Mouse (Mus musculus) heart, postnatal 0 days (tissue): ENCODE measurements around the gene Dip2a. TPM values are rescaled to one million over a fixed set of nuclear protein-coding genes. Genes with fewer than 3 reads are reported as not detected.

ENCODE experiments used
- ATAC-seq: fragments of 200-750 bp; cut with Nextera tagmentation; 2 replicates; pipeline ENCODE4 v1.8.0; 2017; ENCODE audit warnings: low read depth, moderate number of reproducible peaks, moderate library complexity; ENCODE audit not compliant: insufficient read depth
- DNase-seq: peaks from one replicate; pipeline ENCODE4 v3.0.0-alpha.2; 2016; ENCODE audit warnings: low spot score
- H3K27ac ChIP-seq: fragments of 300-500 bp; sonication (generic); 2 replicates; pipeline ENCODE4 v1.5.1; 2014; ENCODE audit warnings: low read depth, mild to moderate bottlenecking
- H3K27me3 ChIP-seq: fragments of 300-500 bp; sonication (generic); 2 replicates; pipeline ENCODE4 v1.6.1; 2014; ENCODE audit warnings: low read length, mixed read lengths; ENCODE audit not compliant: control insufficient read depth, insufficient read depth
- H3K36me3 ChIP-seq: fragments of 300-500 bp; sonication (generic); replicated peaks from 2 replicates; pipeline ENCODE4 v1.6.1; 2014; ENCODE audit warnings: low read length, mixed read lengths; ENCODE audit not compliant: control insufficient read depth, insufficient read depth
- H3K4me1 ChIP-seq: fragments of 300-500 bp; sonication (generic); 2 replicates; pipeline ENCODE4 v1.6.1; 2014; ENCODE audit warnings: antibody characterized with exemption; ENCODE audit not compliant: control insufficient read depth, insufficient read depth
- H3K4me2 ChIP-seq: fragments of 300-500 bp; sonication (generic); 2 replicates; pipeline ENCODE4 v1.6.1; 2014; ENCODE audit warnings: low read depth, mild to moderate bottlenecking, low read length, moderate library complexity
- H3K4me3 ChIP-seq: fragments of 300-500 bp; sonication (generic); 2 replicates; pipeline ENCODE4 v1.5.1; 2014; ENCODE audit warnings: low read depth, low read length
- H3K9ac ChIP-seq: fragments of 300-500 bp; sonication (generic); replicated peaks from 2 replicates; pipeline ENCODE4 v1.6.1; 2014; ENCODE audit warnings: low read depth, low read length, mixed read lengths
- H3K9me3 ChIP-seq: fragments of 300-500 bp; sonication (generic); replicated peaks from 2 replicates; pipeline ENCODE4 v1.6.1; 2016; ENCODE audit warnings: low read length; ENCODE audit not compliant: control insufficient read depth
- CTCF ChIP-seq: IDR thresholded peaks from 2 replicates; pipeline ENCODE4 v1.5.1; 2016; ENCODE audit warnings: antibody characterized with exemption, control low read depth, low read depth
- EP300 ChIP-seq: IDR thresholded peaks from 2 replicates; pipeline ENCODE4 v1.6.1; 2016; ENCODE audit warnings: antibody characterized with exemption, low read depth
- WGBS: fragments of 180-500 bp; shearing (Covaris S2); extraction: QIAGEN DNeasy Blood & Tissue Kit; methylation state at CpG from one replicate; pipeline ENCODE4 v1.1.7; 2014; 5-methylcytosine and 5-hydroxymethylcytosine counted together
- polyA plus RNA-seq: library from polyadenylated mRNA; unstranded; fragments of >200 nt; fragmentation: Nextera tagmentation; extraction: Ambion mirVana; gene quantifications from 2 replicates; pipeline ENCODE4 v1.2.1, GENCODE M21; 2015
- total RNA-seq: library from RNA; depleted of rRNA; stranded (reverse); fragments of >200 nt; gene quantifications from 2 replicates; pipeline ENCODE4 v1.2.3, GENCODE M21; 2014; ENCODE audit warnings: low replicate concordance

Gene Dip2a
- total and polyA plus RNA-seq, 2 experiments from 2014 or later: 5.7 to 47.4 TPM

GRCm38 (mm10) chr10:76261447-76261846 lies 83.6 kb downstream of the Dip2a start:
- H3K27me3 ChIP-seq: no peaks in the 10 kb centered on the region
- no peak overlapping the region for H3K4me3 ChIP-seq
- peaks cover 22% of the 10 kb centered on the region for H3K36me3 ChIP-seq
- no peak overlapping the region for H3K27ac ChIP-seq
- TF ChIP-seq EP300: no peak
- TF ChIP-seq CTCF: no peak
- 63% methylated on average over 3 of the region's 3 CpGs for WGBS
- H3K4me2 ChIP-seq: no peak overlapping the region
- DNase-seq (no peak), ATAC-seq (no peak)
- H3K9ac ChIP-seq: no peak overlapping the region
- H3K4me1 ChIP-seq: peaks cover 15% of the 10 kb centered on the region
- no peaks in the 10 kb centered on the region for H3K9me3 ChIP-seq

- ATAC-seq: no peak
- no peak overlapping the region for H3K27ac ChIP-seq
- 54% methylated on average over 11 of the region's 11 CpGs for WGBS
- H3K36me3 ChIP-seq: peaks cover 13% of the 10 kb centered on the region
- H3K9me3 ChIP-seq: no peaks in the 10 kb centered on the region
- DNase-seq: peak; percentile 39
- no peak overlapping the region for H3K4me3 ChIP-seq
- H3K4me2 ChIP-seq: no peak overlapping the region
- TF ChIP-seq CTCF: peak; percentile 46
- no peak for TF ChIP-seq EP300
- no peak overlapping the region for H3K9ac ChIP-seq
- H3K4me1 ChIP-seq: peaks cover 15% of the 10 kb centered on the region
- H3K27me3 ChIP-seq: no peaks in the 10 kb centered on the region
These were observed 84.6 kb downstream of the Dip2a start for GRCm38 (mm10) chr10:76260358-76261059.

- H3K4me1 ChIP-seq: peaks cover 20% of the 10 kb centered on the region
- no peak for ATAC-seq
- no peaks in the 10 kb centered on the region for H3K27me3 ChIP-seq
- WGBS: 66% methylated on average over 18 of the region's 18 CpGs
- peak overlapping the region; percentile 25; the same call in 1 of the 2 replicates for H3K27ac ChIP-seq
- no peaks in the 10 kb centered on the region for H3K9me3 ChIP-seq
- H3K4me2 ChIP-seq: no peak overlapping the region
- no peak for DNase-seq
- H3K9ac ChIP-seq: no peak overlapping the region
- no peak overlapping the region for H3K4me3 ChIP-seq
- TF ChIP-seq CTCF (no peak), EP300 (no peak)
- peaks cover 5% of the 10 kb centered on the region for H3K36me3 ChIP-seq
These were observed 85.4 kb downstream of the Dip2a start for GRCm38 (mm10) chr10:76259566-76260232.

- no peaks in the 10 kb centered on the region for H3K36me3 ChIP-seq
- peak overlapping the region; percentile 96 for H3K27ac ChIP-seq
- H3K4me2 ChIP-seq: peak overlapping the region; percentile 43
- 0 out of 2 replicates have a peak overlapping the region, but pooled peaks have one; percentile 10 for H3K9ac ChIP-seq
- H3K9me3 ChIP-seq: no peaks in the 10 kb centered on the region
- DNase-seq (peak; percentile 92), ATAC-seq (peak; percentile 93)
- H3K27me3 ChIP-seq: no peaks in the 10 kb centered on the region
- TF ChIP-seq EP300 (no peak), CTCF (no peak)
- WGBS: 21% methylated on average over 12 of the region's 12 CpGs
- peaks cover 20% of the 10 kb centered on the region for H3K4me1 ChIP-seq
- no peak overlapping the region for H3K4me3 ChIP-seq
These were observed 87.2 kb downstream of the Dip2a start for GRCm38 (mm10) chr10:76257719-76258390.

- no peak for TF ChIP-seq CTCF
- no peak for TF ChIP-seq EP300
- Histone ChIP-seq H3K9me3 (no peaks in the 10 kb centered on the region), H3K36me3 (no peaks in the 10 kb centered on the region), H3K27me3 (no peaks in the 10 kb centered on the region), H3K27ac (peak overlapping the region; percentile 96), H3K4me2 (no peak overlapping the region), H3K4me3 (no peak overlapping the region), H3K9ac (no peak overlapping the region), H3K4me1 (peaks cover 20% of the 10 kb centered on the region)
- ATAC-seq (no peak), DNase-seq (no peak)
- 72% methylated on average over 7 of the region's 7 CpGs for WGBS
These were observed 87.9 kb downstream of the Dip2a start for GRCm38 (mm10) chr10:76257231-76257630.
